Mouse (Mus musculus): Measurements from ENCODE around the gene Samd13. TPM values are rescaled to one million over a fixed set of nuclear protein-coding genes. Genes with fewer than 3 reads are reported as not detected.
A peak's percentile ranks its signal among the peaks of the same experiment; 100 is the strongest.

Gene Samd13
- polyA plus RNA-seq, 1 experiment: 0.06 TPM

DNA sequence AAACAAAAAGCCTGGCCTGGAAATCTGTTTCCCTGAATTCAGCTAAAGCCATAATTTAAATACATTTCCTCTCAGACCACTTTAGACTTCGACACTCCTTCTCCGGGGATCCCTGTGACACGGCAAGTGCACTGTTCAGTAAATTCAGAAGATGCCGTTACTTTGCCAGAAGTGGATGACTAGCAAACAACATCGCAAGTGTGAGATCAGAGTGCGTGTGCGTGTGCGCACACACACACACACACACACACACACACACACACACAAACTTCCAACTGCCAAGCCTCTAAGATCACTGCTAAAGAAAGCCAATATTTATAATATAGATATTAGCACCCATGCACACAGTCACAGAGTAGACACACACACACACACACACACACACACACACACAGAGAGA is 3.7 kb downstream of the Samd13 start:
- no peaks in the 10 kb centered on the region for H3K79me2 ChIP-seq (ENCODE audit: control insufficient read depth, insufficient read depth)

DNA sequence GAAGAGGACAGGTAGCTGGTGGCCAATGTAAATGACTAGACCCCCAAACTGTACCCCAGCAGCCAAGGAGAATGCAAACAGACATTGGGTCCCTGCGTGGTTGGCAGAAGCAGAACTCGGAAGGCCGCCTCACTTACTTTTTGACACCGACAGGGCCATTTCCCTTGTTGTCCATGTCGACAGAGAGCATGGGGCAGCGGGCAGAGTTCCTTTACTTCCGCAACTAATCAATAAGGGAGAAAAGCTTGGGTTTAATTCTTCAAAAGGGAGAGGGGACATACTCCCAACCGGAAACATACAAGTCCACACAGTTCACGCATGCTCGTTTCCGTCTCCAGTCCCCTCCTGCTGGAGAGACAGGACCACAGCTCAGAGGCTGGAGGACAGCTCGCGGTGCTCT is 4.8 kb downstream of the Samd13 start:
- Histone ChIP-seq H3K4me3 (ENCODE audit: insufficient read depth, poor library complexity, severe bottlenecking) (no peak overlapping the region), H3K79me2 (ENCODE audit: control insufficient read depth, insufficient read depth) (no peaks in the 10 kb centered on the region), H3K27me3 (ENCODE audit: control insufficient read depth, insufficient read depth, insufficient read length) (no peaks in the 10 kb centered on the region), H3K36me3 (ENCODE audit: control insufficient read depth, insufficient read depth) (no peaks in the 10 kb centered on the region), H3K79me3 (ENCODE audit: low read depth) (no peaks in the 10 kb centered on the region), H3ac (ENCODE audit: control insufficient read depth, insufficient read length, low read depth) (no peak overlapping the region)
- TF ChIP-seq CTCF (IDR thresholded peaks at IDR 0.05; ENCODE audit: control insufficient read depth, insufficient read depth, insufficient read length): no peak

More for the DNA sequence above, 3.7 kb downstream of the Samd13 start:
- H3K27me3 ChIP-seq (ENCODE audit: control insufficient read depth, insufficient read depth, insufficient read length): no peaks in the 10 kb centered on the region
- H3K79me3 ChIP-seq (ENCODE audit: low read depth): no peaks in the 10 kb centered on the region
- H3K36me3 ChIP-seq (ENCODE audit: control insufficient read depth, insufficient read depth): no peaks in the 10 kb centered on the region
- no peak for TF ChIP-seq CEBPB (IDR thresholded peaks at IDR 0.05; ENCODE audit: low read depth)
- TF ChIP-seq MAX (IDR thresholded peaks at IDR 0.05): no peak
- TF ChIP-seq MYOG (IDR thresholded peaks at IDR 0.05; ENCODE audit: control insufficient read depth, extremely low read depth, insufficient read length): no peak
- no peak for TF ChIP-seq CTCF (IDR thresholded peaks at IDR 0.05; ENCODE audit: control insufficient read depth, insufficient read depth, insufficient read length)
- TF ChIP-seq USF1 (IDR thresholded peaks at IDR 0.05; ENCODE audit: low read depth): no peak
- TF ChIP-seq FOSL1 (IDR thresholded peaks at IDR 0.05; ENCODE audit: insufficient read depth, low read length, poor library complexity, severe bottlenecking): no peak
- no peak for TF ChIP-seq MYOD1 (IDR thresholded peaks at IDR 0.05; ENCODE audit: control insufficient read depth, insufficient read length, low read depth)
- no peak overlapping the region for H3K4me3 ChIP-seq (ENCODE audit: insufficient read depth, poor library complexity, severe bottlenecking)
- no peak overlapping the region for H3ac ChIP-seq (ENCODE audit: control insufficient read depth, insufficient read length, low read depth)

DNA sequence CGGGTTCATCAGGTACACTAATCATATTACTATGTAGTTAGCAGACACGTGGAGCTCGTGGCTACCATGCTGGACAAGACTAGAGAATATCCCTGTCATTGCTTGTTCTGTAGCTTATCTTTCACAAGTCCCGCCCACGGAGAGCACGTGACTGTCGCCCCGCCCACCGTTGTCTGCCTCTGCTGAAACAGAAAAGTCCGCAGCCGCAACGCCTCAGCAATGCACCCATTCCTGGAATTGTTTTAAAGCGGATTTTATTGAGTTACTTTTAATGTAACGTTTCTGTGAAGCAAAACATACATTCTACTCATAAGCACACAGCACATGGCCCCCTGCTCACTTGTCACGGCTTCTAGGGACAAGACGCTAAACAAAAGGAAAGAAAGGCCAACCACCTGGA is 5.7 kb downstream of the Samd13 start:
- H3K4me3 ChIP-seq (ENCODE audit: insufficient read depth, poor library complexity, severe bottlenecking): no peak overlapping the region
- H3K79me2 ChIP-seq (ENCODE audit: control insufficient read depth, insufficient read depth): no peaks in the 10 kb centered on the region
- H3K36me3 ChIP-seq (ENCODE audit: control insufficient read depth, insufficient read depth): no peaks in the 10 kb centered on the region
- TF ChIP-seq FOSL1 (IDR thresholded peaks at IDR 0.05; ENCODE audit: insufficient read depth, low read length, poor library complexity, severe bottlenecking) (no peak), MYOG (IDR thresholded peaks at IDR 0.05; ENCODE audit: control insufficient read depth, extremely low read depth, insufficient read length) (no peak), CTCF (IDR thresholded peaks at IDR 0.05; ENCODE audit: control insufficient read depth, insufficient read depth, insufficient read length) (no peak), MAX (IDR thresholded peaks at IDR 0.05) (no peak), USF1 (IDR thresholded peaks at IDR 0.05; ENCODE audit: low read depth) (no peak)
- no peaks in the 10 kb centered on the region for H3K79me3 ChIP-seq (ENCODE audit: low read depth)
- H3K27me3 ChIP-seq (ENCODE audit: control insufficient read depth, insufficient read depth, insufficient read length): no peaks in the 10 kb centered on the region
- no peak overlapping the region for H3ac ChIP-seq (ENCODE audit: control insufficient read depth, insufficient read length, low read depth)

- H3K27me3 ChIP-seq (ENCODE audit: control insufficient read depth, insufficient read depth, insufficient read length): no peaks in the 10 kb centered on the region
- H3K36me3 ChIP-seq (ENCODE audit: control insufficient read depth, insufficient read depth): no peaks in the 10 kb centered on the region
- H3ac ChIP-seq (ENCODE audit: control insufficient read depth, insufficient read length, low read depth): no peak overlapping the region
- no peak overlapping the region for H3K4me3 ChIP-seq (ENCODE audit: insufficient read depth, poor library complexity, severe bottlenecking)
- no peaks in the 10 kb centered on the region for H3K79me2 ChIP-seq (ENCODE audit: control insufficient read depth, insufficient read depth)
- no peak for TF ChIP-seq CTCF (IDR thresholded peaks at IDR 0.05; ENCODE audit: control insufficient read depth, insufficient read depth, insufficient read length)
- TF ChIP-seq USF1 (IDR thresholded peaks at IDR 0.05; ENCODE audit: low read depth): peak; percentile 86
- TF ChIP-seq MYOD1 (IDR thresholded peaks at IDR 0.05; ENCODE audit: control insufficient read depth, insufficient read length, low read depth): no peak
- TF ChIP-seq MYOG (IDR thresholded peaks at IDR 0.05; ENCODE audit: control insufficient read depth, extremely low read depth, insufficient read length): no peak
- no peak for TF ChIP-seq FOSL1 (IDR thresholded peaks at IDR 0.05; ENCODE audit: insufficient read depth, low read length, poor library complexity, severe bottlenecking)
- no peaks in the 10 kb centered on the region for H3K79me3 ChIP-seq (ENCODE audit: low read depth)
These were observed 9.2 kb downstream of the Samd13 start for GRCm38 (mm10) chr3:146676193-146676592.

GRCm38 (mm10) chr3:146675101-146675500 is 10.3 kb downstream of the Samd13 start:
- H3ac ChIP-seq (ENCODE audit: control insufficient read depth, insufficient read length, low read depth): no peak overlapping the region
- no peak overlapping the region for H3K4me3 ChIP-seq (ENCODE audit: insufficient read depth, poor library complexity, severe bottlenecking)
- H3K79me3 ChIP-seq (ENCODE audit: low read depth): no peaks in the 10 kb centered on the region
- H3K36me3 ChIP-seq (ENCODE audit: control insufficient read depth, insufficient read depth): no peaks in the 10 kb centered on the region
- H3K27me3 ChIP-seq (ENCODE audit: control insufficient read depth, insufficient read depth, insufficient read length): no peaks in the 10 kb centered on the region
- no peaks in the 10 kb centered on the region for H3K79me2 ChIP-seq (ENCODE audit: control insufficient read depth, insufficient read depth)
- TF ChIP-seq MYOG (IDR thresholded peaks at IDR 0.05; ENCODE audit: control insufficient read depth, extremely low read depth, insufficient read length) (no peak), FOSL1 (IDR thresholded peaks at IDR 0.05; ENCODE audit: insufficient read depth, low read length, poor library complexity, severe bottlenecking) (no peak), CTCF (IDR thresholded peaks at IDR 0.05; ENCODE audit: control insufficient read depth, insufficient read depth, insufficient read length) (no peak), MAX (IDR thresholded peaks at IDR 0.05) (no peak), MYOD1 (IDR thresholded peaks at IDR 0.05; ENCODE audit: control insufficient read depth, insufficient read length, low read depth) (no peak), CEBPB (IDR thresholded peaks at IDR 0.05; ENCODE audit: low read depth) (no peak), USF1 (IDR thresholded peaks at IDR 0.05; ENCODE audit: low read depth) (no peak)

DNA sequence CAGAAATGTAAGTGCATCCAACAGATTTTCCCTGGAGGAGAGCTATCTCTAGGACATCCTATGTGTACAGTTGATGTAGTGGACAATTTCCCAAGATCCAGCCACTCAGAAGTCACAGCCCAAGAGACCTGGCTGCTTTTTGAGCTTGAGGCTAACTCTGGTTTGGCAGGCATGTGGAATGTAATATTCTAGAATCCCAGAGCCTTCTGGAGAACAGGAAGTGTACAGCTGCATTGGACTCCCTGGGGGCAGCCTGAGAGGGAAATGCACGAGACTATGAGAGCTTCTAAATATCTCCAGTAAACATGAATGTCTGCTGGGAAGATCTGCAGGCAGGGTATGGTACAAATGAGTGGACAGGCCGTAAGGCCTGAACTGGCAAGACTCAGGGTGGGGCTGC is 14.3 kb downstream of the Samd13 start:
- TF ChIP-seq CEBPB (IDR thresholded peaks at IDR 0.05; ENCODE audit: low read depth): no peak
- no peak for TF ChIP-seq USF1 (IDR thresholded peaks at IDR 0.05; ENCODE audit: low read depth)
- TF ChIP-seq CTCF (IDR thresholded peaks at IDR 0.05; ENCODE audit: control insufficient read depth, insufficient read depth, insufficient read length): no peak
- no peak for TF ChIP-seq MYOG (IDR thresholded peaks at IDR 0.05; ENCODE audit: control insufficient read depth, extremely low read depth, insufficient read length)
- no peak for TF ChIP-seq FOSL1 (IDR thresholded peaks at IDR 0.05; ENCODE audit: insufficient read depth, low read length, poor library complexity, severe bottlenecking)
- TF ChIP-seq MYOD1 (IDR thresholded peaks at IDR 0.05; ENCODE audit: control insufficient read depth, insufficient read length, low read depth): no peak
- no peak for TF ChIP-seq MAX (IDR thresholded peaks at IDR 0.05)
- Histone ChIP-seq H3K79me2 (ENCODE audit: control insufficient read depth, insufficient read depth) (no peaks in the 10 kb centered on the region), H3K36me3 (ENCODE audit: control insufficient read depth, insufficient read depth) (no peaks in the 10 kb centered on the region), H3K79me3 (ENCODE audit: low read depth) (no peaks in the 10 kb centered on the region), H3K4me3 (ENCODE audit: insufficient read depth, poor library complexity, severe bottlenecking) (no peak overlapping the region), H3K27me3 (ENCODE audit: control insufficient read depth, insufficient read depth, insufficient read length) (no peaks in the 10 kb centered on the region), H3ac (ENCODE audit: control insufficient read depth, insufficient read length, low read depth) (no peak overlapping the region)

Measured in C2C12 (cell line).